Mouse (Mus musculus) limb, embryonic 15.5 days (tissue): ENCODE data around the gene Slc4a11. TPM values are rescaled to one million over a fixed set of nuclear protein-coding genes. Genes with fewer than 3 reads are reported as not detected.

ENCODE experiments used
- ATAC-seq: fragments of 200-750 bp; cut with Nextera tagmentation; 2 replicates; pipeline ENCODE4 v1.8.0; 2017; ENCODE audit warnings: low read depth, moderate TSS enrichment; ENCODE audit not compliant: insufficient number of reproducible peaks, low FRiP score, low TSS enrichment
- H3K27ac ChIP-seq: fragments of 300-500 bp; sonication (generic); 2 replicates; pipeline ENCODE4 v1.5.1; 2015; ENCODE audit warnings: moderate library complexity, mild to moderate bottlenecking, inconsistent platforms
- H3K27me3 ChIP-seq: fragments of 300-500 bp; sonication (generic); 2 replicates; pipeline ENCODE4 v1.6.1; 2015; ENCODE audit warnings: inconsistent platforms
- H3K36me3 ChIP-seq: fragments of 300-500 bp; sonication (generic); 2 replicates; pipeline ENCODE4 v1.6.1; 2015; ENCODE audit warnings: inconsistent platforms
- H3K4me1 ChIP-seq: fragments of 300-500 bp; sonication (generic); 2 replicates; pipeline ENCODE4 v1.6.1; 2015; ENCODE audit warnings: inconsistent platforms
- H3K4me2 ChIP-seq: fragments of 300-500 bp; sonication (generic); 2 replicates; pipeline ENCODE4 v1.6.1; 2015; ENCODE audit warnings: mild to moderate bottlenecking, inconsistent platforms
- H3K4me3 ChIP-seq: fragments of 300-500 bp; sonication (generic); 2 replicates; pipeline ENCODE4 v1.5.1; 2015; ENCODE audit warnings: mild to moderate bottlenecking, inconsistent platforms
- H3K9ac ChIP-seq: fragments of 300-500 bp; sonication (generic); 2 replicates; pipeline ENCODE4 v1.6.1; 2015; ENCODE audit warnings: inconsistent platforms
- H3K9me3 ChIP-seq: fragments of 300-500 bp; sonication (generic); 2 replicates; pipeline ENCODE4 v1.6.1; 2016; ENCODE audit warnings: inconsistent platforms
- WGBS: fragments of 180-500 bp; shearing (Covaris S2); methylation state at CpG from one replicate; pipeline ENCODE4 v1.1.7; 2015; 5-methylcytosine and 5-hydroxymethylcytosine counted together
- polyA plus RNA-seq: library from polyadenylated mRNA; unstranded; fragments of >200 nt; fragmentation: Nextera tagmentation; extraction: Ambion mirVana; gene quantifications from 2 replicates; pipeline ENCODE4 v1.2.1, GENCODE M21; 2015

The Slc4a11 gene
- polyA plus RNA-seq, 1 experiment from 2014 or later = 2.9 TPM

- Histone ChIP-seq H3K27ac (0 out of 2 replicates have a peak overlapping the region, but pooled peaks have one; percentile 11), H3K4me3 (no peak overlapping the region), H3K4me1 (peaks cover 12% of the 10 kb centered on the region), H3K36me3 (peaks cover 31% of the 10 kb centered on the region), H3K4me2 (no peak overlapping the region), H3K27me3 (no peaks in the 10 kb centered on the region), H3K9ac (no peak overlapping the region), H3K9me3 (no peaks in the 10 kb centered on the region)
- ATAC-seq = no peak
- WGBS = 42% methylated on average over 10 of the region's 10 CpGs
Observed at GRCm38 (mm10) chr2:130707057-130707456, 9.7 kb upstream of the Slc4a11 start.

- no peak for ATAC-seq
- no peak overlapping the region for H3K4me2 ChIP-seq
- no peak overlapping the region for H3K9ac ChIP-seq
- no peaks in the 10 kb centered on the region for H3K9me3 ChIP-seq
- WGBS = 64% methylated on average over 4 of the region's 4 CpGs
- peaks cover 27% of the 10 kb centered on the region for H3K36me3 ChIP-seq
- H3K4me3 ChIP-seq = no peak overlapping the region
- peaks cover 12% of the 10 kb centered on the region for H3K4me1 ChIP-seq
- 0 out of 2 replicates have a peak overlapping the region, but pooled peaks have one; percentile 33 for H3K27ac ChIP-seq
- H3K27me3 ChIP-seq = no peaks in the 10 kb centered on the region
Observed at GRCm38 (mm10) chr2:130706602-130707001, 9.3 kb upstream of the Slc4a11 start.

- peak overlapping the region; percentile 69; the same call in 1 of the 2 replicates for H3K27ac ChIP-seq
- no peak overlapping the region for H3K4me3 ChIP-seq
- WGBS = 63% methylated on average over 6 of the region's 6 CpGs
- H3K36me3 ChIP-seq = peaks cover 20% of the 10 kb centered on the region
- peaks cover 12% of the 10 kb centered on the region for H3K4me1 ChIP-seq
- H3K27me3 ChIP-seq = 0 out of 2 replicates have a peak, but pooled peaks cover under 1% of the 10 kb centered on the region
- no peak overlapping the region for H3K9ac ChIP-seq
- H3K4me2 ChIP-seq = no peak overlapping the region
- ATAC-seq = no peak
- no peaks in the 10 kb centered on the region for H3K9me3 ChIP-seq
Observed at GRCm38 (mm10) chr2:130705178-130705577, 7.9 kb upstream of the Slc4a11 start.

GRCm38 (mm10) chr2:130704040-130705001 lies 7.0 kb upstream of the Slc4a11 start:
- peak overlapping the region; percentile 69 for H3K27ac ChIP-seq
- H3K9me3 ChIP-seq = no peaks in the 10 kb centered on the region
- H3K4me2 ChIP-seq = no peak overlapping the region
- H3K9ac ChIP-seq = no peak overlapping the region
- H3K27me3 ChIP-seq = 0 out of 2 replicates have a peak, but pooled peaks cover 5% of the 10 kb centered on the region
- peaks cover 12% of the 10 kb centered on the region for H3K4me1 ChIP-seq
- ATAC-seq = peak; percentile 49; the same call in 1 of the 2 replicates
- no peak overlapping the region for H3K4me3 ChIP-seq
- H3K36me3 ChIP-seq = peaks cover 12% of the 10 kb centered on the region
- 42% methylated on average over 9 of the region's 9 CpGs for WGBS

- no peak for ATAC-seq
- 2% methylated on average over 14 of the region's 14 CpGs for WGBS
- H3K27ac ChIP-seq = no peak overlapping the region
Observed at GRCm38 (mm10) chr2:130697821-130698266, 525 bp upstream of the Slc4a11 start.

GRCm38 (mm10) chr2:130696700-130697152 lies 593 bp downstream of the Slc4a11 start:
- no peaks in the 10 kb centered on the region for H3K36me3 ChIP-seq
- H3K9me3 ChIP-seq = no peaks in the 10 kb centered on the region
- H3K4me1 ChIP-seq = peaks cover 16% of the 10 kb centered on the region
- 1% methylated on average over 31 of the region's 31 CpGs for WGBS
- no peak overlapping the region for H3K27ac ChIP-seq
- peak overlapping the region; percentile 100 for H3K4me2 ChIP-seq
- ATAC-seq = peak; percentile 11; the same call in 1 of the 2 replicates
- peak overlapping the region; percentile 61 for H3K4me3 ChIP-seq
- H3K27me3 ChIP-seq = peaks cover 33% of the 10 kb centered on the region
- peak overlapping the region; percentile 42 for H3K9ac ChIP-seq

More at GRCm38 (mm10) chr2:130697821-130698266, 525 bp upstream of the Slc4a11 start:
- H3K4me1 ChIP-seq = peaks cover 16% of the 10 kb centered on the region
- H3K4me3 ChIP-seq = peak overlapping the region; percentile 61
- H3K36me3 ChIP-seq = no peaks in the 10 kb centered on the region
- peak overlapping the region; percentile 42; the same call in 1 of the 2 replicates for H3K9ac ChIP-seq
- H3K27me3 ChIP-seq = peaks cover 33% of the 10 kb centered on the region
- no peaks in the 10 kb centered on the region for H3K9me3 ChIP-seq
- H3K4me2 ChIP-seq = peak overlapping the region; percentile 100

GRCm38 (mm10) chr2:130693563-130693962 lies 3.8 kb downstream of the Slc4a11 start:
- ATAC-seq = no peak
- H3K36me3 ChIP-seq = no peaks in the 10 kb centered on the region
- no peaks in the 10 kb centered on the region for H3K9me3 ChIP-seq
- no peak overlapping the region for H3K9ac ChIP-seq
- WGBS = 42% methylated on average over 3 of the region's 3 CpGs
- H3K27ac ChIP-seq = no peak overlapping the region
- peaks cover 18% of the 10 kb centered on the region for H3K4me1 ChIP-seq
- H3K27me3 ChIP-seq = peaks cover 25% of the 10 kb centered on the region
- no peak overlapping the region for H3K4me3 ChIP-seq
- no peak overlapping the region for H3K4me2 ChIP-seq

- 72% methylated on average over 2 of the region's 2 CpGs for WGBS
- H3K4me2 ChIP-seq = no peak overlapping the region
- no peak for ATAC-seq
Observed at GRCm38 (mm10) chr2:130689011-130689410, 8.3 kb downstream of the Slc4a11 start.

GRCm38 (mm10) chr2:130685426-130685825 lies 11.9 kb downstream of the Slc4a11 start:
- H3K9me3 ChIP-seq = no peaks in the 10 kb centered on the region
- WGBS = 89% methylated on average over 9 of the region's 9 CpGs
- no peak overlapping the region for H3K27ac ChIP-seq
- no peak overlapping the region for H3K9ac ChIP-seq
- 0 out of 2 replicates have a peak, but pooled peaks cover 2% of the 10 kb centered on the region for H3K4me1 ChIP-seq
- no peak overlapping the region for H3K4me3 ChIP-seq
- H3K4me2 ChIP-seq = no peak overlapping the region
- peaks cover 43% of the 10 kb centered on the region for H3K36me3 ChIP-seq
- ATAC-seq = no peak
- no peaks in the 10 kb centered on the region for H3K27me3 ChIP-seq

More at GRCm38 (mm10) chr2:130689011-130689410, 8.3 kb downstream of the Slc4a11 start:
- no peaks in the 10 kb centered on the region for H3K27me3 ChIP-seq
- H3K4me1 ChIP-seq = 0 out of 2 replicates have a peak, but pooled peaks cover 2% of the 10 kb centered on the region
- no peaks in the 10 kb centered on the region for H3K9me3 ChIP-seq
- no peak overlapping the region for H3K27ac ChIP-seq
- H3K9ac ChIP-seq = no peak overlapping the region
- H3K36me3 ChIP-seq = peaks cover 14% of the 10 kb centered on the region; the same call in 1 of the 2 replicates
- no peak overlapping the region for H3K4me3 ChIP-seq

- Histone ChIP-seq H3K27ac (no peak overlapping the region), H3K27me3 (no peaks in the 10 kb centered on the region), H3K9me3 (no peaks in the 10 kb centered on the region), H3K4me3 (no peak overlapping the region), H3K4me2 (no peak overlapping the region), H3K4me1 (no peaks in the 10 kb centered on the region), H3K9ac (no peak overlapping the region), H3K36me3 (peaks cover 82% of the 10 kb centered on the region)
- whole genome bisulfite sequencing = 76% methylated on average over 3 of the region's 3 CpGs
- ATAC-seq = no peak
Observed at GRCm38 (mm10) chr2:130681531-130681930, 15.8 kb downstream of the Slc4a11 start.

GRCm38 (mm10) chr2:130679899-130680298 lies 17.4 kb downstream of the Slc4a11 start:
- H3K4me1 ChIP-seq = no peaks in the 10 kb centered on the region
- WGBS = 84% methylated on average over 6 of the region's 6 CpGs
- H3K4me3 ChIP-seq = no peak overlapping the region
- H3K9ac ChIP-seq = no peak overlapping the region
- no peaks in the 10 kb centered on the region for H3K27me3 ChIP-seq
- no peaks in the 10 kb centered on the region for H3K9me3 ChIP-seq
- peaks cover 93% of the 10 kb centered on the region for H3K36me3 ChIP-seq
- H3K4me2 ChIP-seq = no peak overlapping the region
- H3K27ac ChIP-seq = no peak overlapping the region
- no peak for ATAC-seq

GRCm38 (mm10) chr2:130679154-130679553 lies 18.2 kb downstream of the Slc4a11 start:
- Histone ChIP-seq H3K27me3 (no peaks in the 10 kb centered on the region), H3K4me2 (no peak overlapping the region), H3K9ac (no peak overlapping the region), H3K27ac (no peak overlapping the region), H3K4me3 (no peak overlapping the region), H3K9me3 (no peaks in the 10 kb centered on the region), H3K36me3 (peaks cover 92% of the 10 kb centered on the region), H3K4me1 (no peaks in the 10 kb centered on the region)
- 92% methylated on average over 12 of the region's 12 CpGs for WGBS
- no peak for ATAC-seq
